Mouse (Mus musculus) cerebellum, adult 8-10 months (tissue): ENCODE measurements at regions not wholly inside any gene's neighbourhood (a gene's known extent, or its start where the extent isn't known, plus 50 kb on each side); places are given as distances from the start of the nearest gene placed in this dataset.

Experiments
- DNase-seq: peaks from one replicate; pipeline ENCODE4 v3.0.0; 2022

DNA sequence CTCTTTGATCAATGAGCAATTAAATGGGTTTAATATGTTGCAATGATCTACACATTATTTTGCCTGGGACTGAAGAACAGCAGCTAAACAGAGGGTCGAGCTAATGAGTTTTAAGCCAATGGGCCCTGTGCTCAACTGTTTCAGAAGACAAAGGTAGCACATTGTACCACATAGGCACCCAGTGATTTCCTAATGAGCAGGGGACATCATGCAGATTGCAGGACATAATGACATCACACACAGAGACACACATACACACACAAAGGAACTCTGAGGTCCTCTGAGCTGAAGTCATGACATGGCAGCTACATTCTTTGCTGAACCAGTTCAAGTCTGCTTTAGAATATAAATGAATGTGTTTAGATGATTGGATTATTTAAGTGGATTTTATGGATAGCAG is 71.9 kb downstream of the Zfp330 start:
- DNase-seq = no peak

DNA sequence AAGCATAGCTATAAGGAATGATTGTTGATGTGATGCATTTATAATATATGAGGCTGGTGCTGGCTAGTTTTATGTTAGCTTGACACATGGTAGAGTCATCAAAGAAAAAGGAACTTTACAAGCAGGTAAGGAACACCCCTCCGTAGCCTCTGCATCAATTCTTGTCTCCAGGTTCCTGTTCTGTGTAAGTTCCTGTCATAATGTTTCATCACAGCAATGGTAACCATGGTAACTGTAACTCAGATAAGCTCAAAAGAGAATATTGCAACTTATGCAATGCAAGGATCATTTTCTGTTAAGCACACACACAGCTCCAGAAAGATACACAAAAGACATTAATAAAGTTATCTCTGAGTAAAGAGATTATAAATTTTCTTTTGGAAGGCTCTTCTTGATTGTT is 73.5 kb downstream of the Zfp330 start:
- no peak for DNase-seq

GRCm38 (mm10) chr8:82699221-82699620 is 74.7 kb downstream of the Zfp330 start:
- no peak for DNase-seq

- no peak for DNase-seq
Observed at GRCm38 (mm10) chr8:82698071-82698470, 75.9 kb downstream of the Zfp330 start.

- DNase-seq = no peak
Observed at GRCm38 (mm10) chr8:82693086-82693485, 80.9 kb downstream of the Zfp330 start.

DNA sequence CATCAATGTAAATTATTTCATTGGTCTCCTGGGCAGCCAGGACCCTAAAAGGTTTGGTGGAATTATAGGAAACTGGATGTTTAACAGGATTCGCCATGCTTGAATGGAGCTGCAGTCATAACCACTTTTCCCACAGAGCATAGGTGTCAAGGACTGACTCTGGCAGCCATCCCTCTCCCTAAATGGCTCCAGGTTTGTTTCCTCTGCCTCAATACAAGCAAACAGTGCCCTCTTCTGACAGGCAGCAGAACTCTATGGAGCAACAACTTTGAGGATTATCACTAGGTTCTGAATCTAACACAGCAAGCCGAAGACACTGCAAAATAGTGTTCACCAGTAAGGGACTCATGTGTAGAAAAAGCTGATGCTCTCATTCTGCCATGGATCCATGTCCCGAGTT is 84.6 kb downstream of the Zfp330 start:
- peak; percentile 18 for DNase-seq

DNA sequence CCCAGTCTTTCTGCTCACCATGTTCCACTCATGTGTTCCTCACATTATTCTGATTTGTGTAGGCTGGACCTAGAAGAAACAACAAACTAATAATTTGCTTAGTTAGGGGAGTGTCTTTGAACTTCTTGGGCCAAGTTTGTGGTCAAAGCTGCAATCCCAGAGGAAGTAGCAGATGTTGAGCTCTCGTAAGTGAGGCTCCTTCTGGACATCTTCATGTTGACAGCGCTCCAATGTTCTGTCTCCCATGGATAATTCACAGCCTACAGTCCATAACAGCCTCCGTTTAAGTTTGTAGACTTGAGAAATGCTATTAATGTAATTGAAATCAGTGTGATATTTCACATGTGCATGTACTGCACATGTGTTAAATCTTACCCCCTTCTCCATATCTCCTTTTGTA is 88.0 kb downstream of the Zfp330 start:
- no peak for DNase-seq

DNA sequence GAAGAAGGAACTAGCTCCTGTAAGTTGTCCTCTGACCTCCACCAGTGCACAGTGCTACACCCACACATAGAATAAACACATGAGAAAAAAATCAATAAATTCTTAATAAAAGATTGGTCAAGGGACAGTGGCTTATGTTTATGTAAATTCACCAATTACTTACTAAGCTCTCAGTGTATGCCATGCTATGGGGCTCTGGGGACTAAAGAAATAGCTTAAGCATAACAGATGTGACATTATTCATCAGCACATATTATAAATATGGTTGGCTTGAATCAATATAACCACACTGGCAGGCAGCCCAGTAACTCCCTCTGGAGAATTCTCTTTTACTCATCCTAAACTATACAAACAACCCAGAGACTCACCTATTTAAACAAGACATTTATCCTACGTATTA is 95.2 kb downstream of the Zfp330 start:
- no peak for DNase-seq

DNA sequence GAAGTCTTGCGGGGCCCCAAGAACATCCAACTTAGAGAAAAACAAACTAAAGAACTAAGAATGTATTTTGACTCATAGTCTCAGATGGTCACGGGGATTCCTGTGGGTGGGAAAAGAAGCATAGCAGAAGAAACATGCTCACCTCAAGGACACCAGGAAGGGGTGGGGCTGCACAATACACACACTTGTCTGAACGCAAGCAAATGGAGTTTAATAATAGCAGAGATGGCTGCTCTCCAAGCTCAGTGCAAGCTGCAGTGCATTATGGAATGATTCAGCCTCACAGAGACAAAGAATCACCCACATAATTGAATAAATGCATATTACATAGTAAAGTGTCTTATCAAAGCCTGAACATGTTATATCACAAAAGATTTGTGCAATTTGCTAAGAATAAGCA is 96.2 kb downstream of the Zfp330 start:
- DNase-seq = no peak

GRCm38 (mm10) chr8:82669241-82669640 is 104.7 kb downstream of the Zfp330 start:
- no peak for DNase-seq

- no peak for DNase-seq
Observed at GRCm38 (mm10) chr8:82665131-82665530, 108.8 kb downstream of the Zfp330 start.

DNA sequence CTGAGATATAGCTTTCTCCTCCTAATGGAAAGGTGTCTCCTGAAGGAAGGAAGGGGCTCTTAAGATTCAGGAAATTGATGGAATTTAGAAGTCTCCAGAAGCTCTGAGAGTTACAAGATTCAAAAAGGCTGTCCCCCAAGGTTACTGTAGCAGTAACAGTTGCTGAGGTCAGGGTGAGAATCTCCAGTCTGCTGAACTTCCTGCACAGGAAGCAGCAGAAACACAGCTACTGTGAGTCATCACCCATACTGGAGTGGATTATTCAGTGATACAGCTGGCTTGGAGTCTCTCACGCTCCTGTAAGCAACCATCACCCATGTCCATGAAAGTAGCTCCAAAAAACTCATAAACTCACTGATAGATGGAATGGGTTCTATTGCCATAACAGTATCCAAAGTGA is 133.5 kb downstream of the Zfp330 start:
- no peak for DNase-seq

- DNase-seq = no peak
Observed at GRCm38 (mm10) chr8:82630486-82630885, 143.5 kb downstream of the Zfp330 start.

- DNase-seq = no peak
Observed at GRCm38 (mm10) chr8:82623791-82624431, 150.0 kb downstream of the Zfp330 start.

GRCm38 (mm10) chr8:82618668-82619067 is 155.3 kb downstream of the Zfp330 start:
- no peak for DNase-seq

GRCm38 (mm10) chr8:82601556-82601955 is 172.4 kb downstream of the Zfp330 start:
- no peak for DNase-seq

GRCm38 (mm10) chr8:82573434-82573833 is 170.4 kb upstream of the Il15 start:
- no peak for DNase-seq

DNA sequence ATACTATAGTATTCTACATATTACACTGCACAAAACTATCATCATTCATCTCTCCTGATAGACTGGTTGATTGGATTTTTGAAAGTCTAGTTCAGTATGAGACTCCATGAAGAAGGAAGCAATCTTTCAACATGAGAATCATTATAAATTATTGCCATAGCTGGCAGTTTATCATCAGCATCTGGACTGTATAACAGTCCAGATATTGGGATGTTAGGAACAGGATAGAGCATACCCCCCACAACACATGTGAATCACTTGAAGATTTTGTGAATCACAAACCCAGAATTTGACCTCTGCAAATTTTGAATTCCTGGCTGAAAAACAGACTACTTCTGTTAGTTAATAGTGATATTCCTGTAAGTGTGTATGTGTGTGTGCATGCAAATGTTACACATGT is 135.1 kb upstream of the Il15 start:
- DNase-seq = no peak

DNA sequence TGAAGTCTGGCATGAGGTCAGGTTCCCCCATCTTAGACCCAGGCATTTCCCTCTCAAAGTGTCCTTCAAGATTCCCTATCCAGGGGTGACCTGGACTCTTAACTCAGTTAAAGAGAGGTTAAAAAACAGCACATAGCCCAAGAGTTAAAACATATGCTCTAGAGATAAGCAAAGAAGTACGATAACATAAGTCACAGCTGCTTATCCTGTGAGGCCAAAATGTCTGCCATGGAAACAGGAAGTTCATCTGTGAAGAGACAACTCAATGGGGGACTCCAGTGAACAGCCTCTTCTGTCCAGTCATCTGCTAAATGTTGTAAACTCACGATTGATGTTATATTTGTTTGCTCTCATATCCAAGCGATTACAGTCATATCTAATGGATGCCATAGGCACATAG is 126.1 kb upstream of the Il15 start:
- DNase-seq = no peak

DNA sequence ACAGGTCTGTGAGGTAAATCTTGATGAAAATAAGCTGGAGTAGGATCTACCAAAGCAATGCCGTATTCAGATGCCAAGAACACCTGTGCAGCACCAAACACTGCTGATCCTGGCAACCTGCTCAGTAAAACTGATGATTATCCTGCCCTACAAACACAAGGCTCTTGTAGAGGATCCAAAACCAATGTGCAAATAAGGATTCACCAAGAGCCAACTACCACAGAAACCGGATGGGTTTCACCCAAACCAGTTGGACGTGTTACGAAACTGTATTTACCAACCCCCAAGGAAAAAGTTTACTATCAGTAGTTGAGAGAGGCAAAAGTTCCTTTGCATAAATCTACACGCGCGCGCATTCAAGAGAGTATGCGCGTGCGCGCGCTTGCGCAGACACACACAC is 120.8 kb upstream of the Il15 start:
- DNase-seq = no peak

DNA sequence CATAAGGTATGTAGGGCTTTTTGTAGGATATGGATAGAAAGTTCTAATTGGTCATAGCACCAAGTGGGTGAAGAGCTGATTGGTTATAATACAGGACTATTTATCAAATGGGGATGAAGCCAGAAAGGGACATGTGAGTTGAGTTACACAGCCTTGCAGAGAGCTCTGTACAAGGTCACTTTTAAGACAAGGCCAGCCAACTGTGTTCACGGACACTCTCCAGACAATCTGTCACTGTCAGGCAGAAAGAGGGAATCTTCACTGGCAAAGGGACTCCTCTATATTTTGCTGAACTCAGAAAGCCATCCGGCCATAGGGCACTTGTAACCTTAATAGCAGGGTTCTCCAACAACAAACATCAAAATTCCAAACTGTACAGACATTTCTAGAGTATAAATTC is 95.5 kb upstream of the Il15 start:
- no peak for DNase-seq

- DNase-seq = no peak
Observed at GRCm38 (mm10) chr8:82477856-82478255, 74.8 kb upstream of the Il15 start.

GRCm38 (mm10) chr8:82477426-82477769 is 74.4 kb upstream of the Il15 start:
- no peak for DNase-seq

GRCm38 (mm10) chr8:82476708-82477425 is 73.8 kb upstream of the Il15 start:
- no peak for DNase-seq

DNA sequence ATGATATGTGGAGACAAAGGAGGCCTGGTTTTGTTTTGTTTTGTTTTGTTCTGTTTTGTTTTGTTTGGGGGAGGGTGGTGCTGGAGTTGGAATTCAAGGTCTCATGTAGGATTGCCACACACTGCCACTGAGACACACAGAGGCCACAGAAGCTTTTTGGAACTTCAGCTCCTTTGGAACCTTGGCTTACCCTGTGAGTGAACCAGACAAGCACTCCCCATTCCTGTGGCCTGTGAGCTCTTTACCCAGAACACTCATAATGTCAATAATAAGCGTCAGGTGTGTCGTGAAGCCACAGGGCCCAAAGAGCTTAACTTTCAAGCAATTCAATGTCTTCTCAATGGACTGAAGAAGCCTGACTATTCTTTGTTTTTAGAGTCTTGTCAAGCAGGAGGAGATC is 70.2 kb upstream of the Il15 start:
- no peak for DNase-seq
